Mouse (Mus musculus): ENCODE measurements around the gene Cd300a. TPM values are rescaled to one million over a fixed set of nuclear protein-coding genes. Genes with fewer than 3 reads are reported as not detected.

The Cd300a gene
- polyA plus RNA-seq, 1 experiment from 2014 or later = 1.4 TPM

GRCm38 (mm10) chr11:114852311-114853173 lies 37.3 kb upstream of the Cd300a start:
- Histone ChIP-seq H3K27me3 (peaks cover 11% of the 10 kb centered on the region; the same call in 1 of the 2 replicates), H3K9ac (peak overlapping the region; percentile 70), H3K4me3 (peak overlapping the region; percentile 62), H3K27ac (peak overlapping the region; percentile 94), H3K36me3 (no peaks in the 10 kb centered on the region), H3K4me1 (peaks cover 28% of the 10 kb centered on the region), H3K9me3 (no peaks in the 10 kb centered on the region), H3K4me2 (peak overlapping the region; percentile 97)
- WGBS = 1% methylated on average over 40 of the region's 40 CpGs
- ATAC-seq (ENCODE audit: borderline replicate concordance, extremely low read depth, low FRiP score, low TSS enrichment) = no peak

- ATAC-seq (ENCODE audit: borderline replicate concordance, extremely low read depth, low FRiP score, low TSS enrichment) = no peak
- peak overlapping the region; percentile 62 for H3K4me3 ChIP-seq
- peaks cover 11% of the 10 kb centered on the region; the same call in 1 of the 2 replicates for H3K27me3 ChIP-seq
- no peaks in the 10 kb centered on the region for H3K36me3 ChIP-seq
- H3K9me3 ChIP-seq = no peaks in the 10 kb centered on the region
- H3K27ac ChIP-seq = peak overlapping the region; percentile 94
- peak overlapping the region; percentile 70 for H3K9ac ChIP-seq
- H3K4me1 ChIP-seq = peaks cover 28% of the 10 kb centered on the region
- H3K4me2 ChIP-seq = peak overlapping the region; percentile 97
- WGBS = 17% methylated on average over 7 of the region's 7 CpGs
Measured at GRCm38 (mm10) chr11:114853174-114853838, 36.5 kb upstream of the Cd300a start.

GRCm38 (mm10) chr11:114854581-114854980 lies 35.3 kb upstream of the Cd300a start:
- no peak overlapping the region for H3K4me3 ChIP-seq
- no peaks in the 10 kb centered on the region for H3K36me3 ChIP-seq
- no peak for ATAC-seq (ENCODE audit: borderline replicate concordance, extremely low read depth, low FRiP score, low TSS enrichment)
- WGBS = 57% methylated on average over 6 of the region's 6 CpGs
- peaks cover 9% of the 10 kb centered on the region; the same call in 1 of the 2 replicates for H3K27me3 ChIP-seq
- H3K9me3 ChIP-seq = no peaks in the 10 kb centered on the region
- H3K4me2 ChIP-seq = no peak overlapping the region
- H3K27ac ChIP-seq = no peak overlapping the region
- no peak overlapping the region for H3K9ac ChIP-seq
- peaks cover 26% of the 10 kb centered on the region for H3K4me1 ChIP-seq

GRCm38 (mm10) chr11:114856125-114856524 lies 33.7 kb upstream of the Cd300a start:
- Histone ChIP-seq H3K9me3 (no peaks in the 10 kb centered on the region), H3K4me1 (peaks cover 17% of the 10 kb centered on the region), H3K4me3 (no peak overlapping the region), H3K9ac (no peak overlapping the region), H3K27me3 (peaks cover 8% of the 10 kb centered on the region; the same call in 1 of the 2 replicates), H3K27ac (no peak overlapping the region), H3K4me2 (no peak overlapping the region), H3K36me3 (no peaks in the 10 kb centered on the region)
- no peak for ATAC-seq (ENCODE audit: borderline replicate concordance, extremely low read depth, low FRiP score, low TSS enrichment)
- 79% methylated on average over 5 of the region's 5 CpGs for WGBS

GRCm38 (mm10) chr11:114858641-114859040 lies 31.2 kb upstream of the Cd300a start:
- H3K9me3 ChIP-seq = no peaks in the 10 kb centered on the region
- no peak overlapping the region for H3K9ac ChIP-seq
- ATAC-seq (ENCODE audit: borderline replicate concordance, extremely low read depth, low FRiP score, low TSS enrichment) = no peak
- no peaks in the 10 kb centered on the region for H3K27me3 ChIP-seq
- 80% methylated on average over 2 of the region's 2 CpGs for WGBS
- no peak overlapping the region for H3K4me2 ChIP-seq
- peaks cover 7% of the 10 kb centered on the region; the same call in 1 of the 2 replicates for H3K4me1 ChIP-seq
- H3K36me3 ChIP-seq = no peaks in the 10 kb centered on the region
- H3K27ac ChIP-seq = no peak overlapping the region
- H3K4me3 ChIP-seq = no peak overlapping the region

GRCm38 (mm10) chr11:114861057-114861456 lies 28.8 kb upstream of the Cd300a start:
- WGBS = 54% methylated on average over 2 of the region's 2 CpGs
- Histone ChIP-seq H3K9me3 (no peaks in the 10 kb centered on the region), H3K9ac (no peak overlapping the region), H3K4me2 (no peak overlapping the region), H3K27ac (no peak overlapping the region), H3K27me3 (no peaks in the 10 kb centered on the region), H3K4me1 (peaks cover 7% of the 10 kb centered on the region; the same call in 1 of the 2 replicates), H3K4me3 (no peak overlapping the region), H3K36me3 (0 out of 2 replicates have a peak, but pooled peaks cover 3% of the 10 kb centered on the region)
- no peak for ATAC-seq (ENCODE audit: borderline replicate concordance, extremely low read depth, low FRiP score, low TSS enrichment)

- H3K9ac ChIP-seq = no peak overlapping the region
- no peak for ATAC-seq (ENCODE audit: borderline replicate concordance, extremely low read depth, low FRiP score, low TSS enrichment)
- H3K4me3 ChIP-seq = no peak overlapping the region
- no peak overlapping the region for H3K27ac ChIP-seq
- H3K36me3 ChIP-seq = 0 out of 2 replicates have a peak, but pooled peaks cover 3% of the 10 kb centered on the region
- WGBS = 79% methylated on average over 3 of the region's 3 CpGs
- peaks cover 23% of the 10 kb centered on the region for H3K4me1 ChIP-seq
- no peaks in the 10 kb centered on the region for H3K27me3 ChIP-seq
- H3K9me3 ChIP-seq = no peaks in the 10 kb centered on the region
- no peak overlapping the region for H3K4me2 ChIP-seq
Measured at GRCm38 (mm10) chr11:114862687-114863086, 27.2 kb upstream of the Cd300a start.

- Histone ChIP-seq H3K27ac (no peak overlapping the region), H3K4me1 (peaks cover 29% of the 10 kb centered on the region), H3K4me2 (no peak overlapping the region), H3K36me3 (0 out of 2 replicates have a peak, but pooled peaks cover 3% of the 10 kb centered on the region), H3K27me3 (no peaks in the 10 kb centered on the region), H3K9me3 (no peaks in the 10 kb centered on the region), H3K4me3 (no peak overlapping the region), H3K9ac (no peak overlapping the region)
- 91% methylated on average over 21 of the region's 21 CpGs for WGBS
- ATAC-seq (ENCODE audit: borderline replicate concordance, extremely low read depth, low FRiP score, low TSS enrichment) = no peak
Measured at GRCm38 (mm10) chr11:114863918-114864420, 25.9 kb upstream of the Cd300a start.

GRCm38 (mm10) chr11:114865999-114866398 lies 23.8 kb upstream of the Cd300a start:
- Histone ChIP-seq H3K27ac (no peak overlapping the region), H3K4me2 (no peak overlapping the region), H3K36me3 (peaks cover 6% of the 10 kb centered on the region; the same call in 1 of the 2 replicates), H3K4me3 (no peak overlapping the region), H3K9me3 (no peaks in the 10 kb centered on the region), H3K9ac (no peak overlapping the region), H3K27me3 (no peaks in the 10 kb centered on the region), H3K4me1 (peaks cover 29% of the 10 kb centered on the region)
- ATAC-seq (ENCODE audit: borderline replicate concordance, extremely low read depth, low FRiP score, low TSS enrichment) = no peak
- WGBS = 71% methylated on average over 5 of the region's 5 CpGs

- Histone ChIP-seq H3K9me3 (no peaks in the 10 kb centered on the region), H3K36me3 (peaks cover 6% of the 10 kb centered on the region; the same call in 1 of the 2 replicates), H3K9ac (no peak overlapping the region), H3K4me1 (peaks cover 29% of the 10 kb centered on the region), H3K4me3 (no peak overlapping the region), H3K4me2 (peak overlapping the region; percentile 9; the same call in 1 of the 2 replicates), H3K27me3 (no peaks in the 10 kb centered on the region), H3K27ac (peak overlapping the region; percentile 46)
- 27% methylated on average over 10 of the region's 10 CpGs for WGBS
- peak; percentile 68 for ATAC-seq (ENCODE audit: borderline replicate concordance, extremely low read depth, low FRiP score, low TSS enrichment)
Measured at GRCm38 (mm10) chr11:114866486-114867360, 23.1 kb upstream of the Cd300a start.
